Mouse (Mus musculus) testis, postnatal 10 days (tissue): Measurements from ENCODE around the gene Furin.

Experiments used
- DNase-seq: peaks from one replicate; pipeline ENCODE4 v3.0.0; 2021; ENCODE audit warnings: low spot score

Furin gene

DNA sequence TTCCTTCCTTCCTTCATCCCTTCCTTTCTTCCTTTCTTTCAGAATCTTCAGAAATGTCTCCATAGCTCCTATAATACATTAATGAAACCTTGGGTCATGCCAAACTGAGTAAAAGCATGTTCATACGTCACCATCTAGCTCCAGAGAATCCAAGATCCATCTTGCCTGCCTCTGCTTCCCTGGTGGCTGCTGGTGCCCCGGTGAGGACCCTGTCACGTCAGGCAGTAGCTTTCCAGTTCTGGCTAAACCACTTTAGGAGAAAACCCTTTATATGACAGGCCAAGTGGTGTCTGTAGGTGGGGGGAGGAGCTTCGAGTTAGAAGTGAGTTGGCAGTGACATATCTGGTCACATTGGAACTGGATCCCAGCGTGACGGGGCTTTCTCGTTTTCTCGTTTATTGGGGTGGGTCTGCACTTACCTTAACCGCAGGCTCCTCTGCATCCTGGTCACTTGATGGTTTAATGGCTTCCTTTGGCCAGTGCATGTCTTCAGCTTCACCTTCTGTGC, at the start of gene Furin:
Gene Furin, minus strand, starts transcription at position 249 of the 508 bp plus-strand sequence.
- no peak for DNase-seq

DNA sequence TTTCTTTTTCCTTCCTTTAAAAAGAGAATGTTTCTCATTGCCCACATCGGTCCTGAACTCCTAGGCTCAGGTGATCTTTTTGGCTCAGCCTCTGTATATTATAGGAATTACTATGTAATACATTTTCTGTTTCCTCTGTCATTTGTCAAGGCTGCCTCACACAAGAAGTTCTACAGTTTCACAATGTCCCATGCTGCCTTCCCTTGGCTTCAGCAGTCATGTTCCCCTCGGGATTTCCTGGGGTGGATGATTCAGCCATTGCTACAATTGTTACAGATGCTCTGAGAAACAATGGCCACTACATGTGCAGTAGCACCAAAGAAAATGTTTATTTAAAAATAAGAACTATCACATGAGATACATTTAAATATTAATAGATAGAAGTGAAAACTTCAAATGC, 49.5 kb upstream of the Furin start:
- no peak for DNase-seq

DNA sequence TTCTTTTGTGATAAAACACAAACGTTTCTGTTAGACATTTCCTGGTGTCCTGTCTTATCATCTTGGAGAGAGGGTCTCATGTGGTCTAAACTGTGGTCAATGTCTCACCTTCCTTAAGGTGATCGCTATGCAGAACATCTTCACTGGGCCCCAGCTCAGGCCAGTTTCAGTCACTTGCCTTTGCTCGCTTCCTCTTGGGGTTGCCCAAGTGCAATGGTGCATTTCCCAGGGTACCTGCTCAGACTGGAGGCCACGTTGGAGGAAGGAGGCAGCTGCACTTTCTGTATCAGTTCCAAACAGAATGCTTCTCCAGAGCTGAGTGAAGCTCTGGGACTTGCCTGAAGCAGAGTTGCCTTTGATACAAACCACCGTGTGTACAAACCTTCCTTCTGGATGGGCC, 48.8 kb upstream of the Furin start:
- DNase-seq: no peak

DNA sequence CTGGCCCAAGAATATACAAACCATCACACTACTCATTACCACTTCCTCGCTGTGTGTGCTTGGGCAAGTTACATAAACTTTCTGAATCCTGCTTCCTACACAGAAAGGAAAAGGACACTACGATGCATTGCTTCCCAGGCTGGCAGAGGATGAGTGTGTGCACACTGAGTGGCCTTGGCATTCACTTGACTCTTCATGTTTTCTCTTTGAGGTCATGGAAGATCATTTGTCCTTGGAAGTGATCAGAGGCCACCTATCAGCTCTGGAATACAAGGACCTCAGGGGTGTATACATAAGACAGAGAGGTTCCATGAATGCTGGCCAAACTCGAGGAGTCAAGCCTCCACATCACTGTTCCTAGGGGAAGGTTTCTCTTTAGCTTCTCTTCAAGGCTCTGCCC, 47.9 kb upstream of the Furin start:
- no peak for DNase-seq

DNA sequence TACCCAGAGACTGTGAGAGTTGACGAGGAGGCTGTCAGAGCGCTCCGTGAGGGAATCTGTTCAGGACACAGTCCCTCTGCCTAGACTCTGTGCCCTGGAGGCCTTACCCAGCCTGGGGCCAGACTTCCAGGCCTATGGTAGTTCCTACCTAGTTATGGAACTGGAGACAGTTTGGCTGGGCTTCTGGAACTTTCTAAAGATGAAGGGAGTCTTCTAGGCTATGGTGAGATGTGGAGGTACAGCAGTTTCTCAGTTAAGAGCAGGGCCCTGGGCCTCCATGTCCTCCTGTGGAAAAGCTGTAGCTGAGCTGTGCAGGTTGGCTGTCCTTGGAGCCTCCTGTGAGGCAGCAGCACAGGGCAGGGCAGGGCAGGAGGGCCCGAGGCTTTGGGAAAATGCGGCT, 47.0 kb upstream of the Furin start:
- no peak for DNase-seq

DNA sequence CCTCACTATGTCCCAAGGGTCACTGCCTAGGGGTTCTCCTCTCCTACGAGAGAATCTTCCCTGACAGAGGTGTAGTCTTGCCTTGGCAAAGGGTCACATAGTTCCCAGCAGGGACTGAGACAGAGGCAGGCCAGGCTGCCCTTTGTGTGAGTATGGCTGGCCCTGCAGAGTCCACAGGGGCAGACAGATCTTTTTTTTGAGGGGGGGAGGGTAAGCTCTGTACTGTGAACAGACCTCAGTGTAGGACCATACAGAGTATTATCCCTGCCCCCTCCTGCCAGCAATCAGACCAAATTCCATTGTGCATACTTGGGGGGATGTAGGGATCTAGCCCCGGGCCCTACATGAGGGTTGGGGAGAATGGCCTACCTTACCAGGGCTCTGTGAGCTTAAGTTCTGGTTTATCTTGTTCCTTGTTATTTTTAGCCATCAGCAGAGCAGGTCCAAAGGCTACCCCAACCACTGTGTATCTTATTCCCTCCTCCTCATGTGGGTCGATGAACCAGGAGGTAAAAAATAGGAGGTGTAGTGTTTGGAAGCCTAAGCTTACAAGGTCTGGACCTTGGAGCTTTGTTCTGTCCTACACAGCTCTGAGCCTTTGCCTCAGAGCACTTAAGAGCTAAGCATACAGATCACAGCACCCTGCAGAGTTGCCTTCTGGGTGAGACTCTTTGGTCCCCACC, 46.5 kb upstream of the Furin start:
- no peak for DNase-seq

DNA sequence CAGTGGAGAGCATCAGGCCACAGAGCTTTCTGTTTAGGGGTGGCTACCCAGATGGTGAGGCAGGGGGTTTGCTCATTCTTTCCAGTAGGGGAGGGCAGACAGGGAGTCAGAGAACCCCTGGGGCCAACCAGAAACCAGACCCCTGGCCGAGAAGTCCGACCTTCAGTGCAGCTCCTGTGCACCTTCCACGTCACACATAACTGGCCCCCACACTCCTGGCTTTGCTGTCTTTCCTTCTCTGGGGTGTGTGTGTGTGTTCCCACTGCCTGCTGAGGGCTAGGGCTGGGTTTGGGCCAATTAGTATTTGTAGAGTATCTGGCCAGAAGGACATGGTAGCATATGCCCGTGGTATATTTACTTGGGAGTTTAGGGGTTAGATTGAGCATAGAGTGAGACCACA, 45.1 kb upstream of the Furin start:
- DNase-seq: no peak

DNA sequence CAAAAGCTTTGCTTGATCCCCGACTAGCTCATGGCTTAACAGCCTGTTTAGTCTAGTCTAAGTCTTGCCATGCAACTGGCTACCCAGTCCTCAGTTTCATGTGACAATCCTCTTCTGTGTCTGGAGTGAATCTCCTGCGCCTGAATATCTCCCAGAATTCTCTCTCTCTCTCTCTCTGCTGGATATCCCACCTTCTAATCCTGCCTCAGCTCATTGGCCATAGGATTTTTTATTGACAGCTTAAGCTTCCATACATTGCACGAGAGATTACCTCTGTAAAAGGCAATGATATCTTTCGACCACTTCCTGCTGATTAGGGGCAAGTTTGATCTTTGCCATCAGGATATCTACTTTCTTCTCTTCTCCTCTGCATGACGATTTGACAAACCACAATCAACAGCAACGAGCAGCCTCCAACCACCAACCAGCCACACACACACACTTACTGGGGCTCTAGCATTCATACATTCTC, 44.4 kb upstream of the Furin start:
- DNase-seq: no peak

DNA sequence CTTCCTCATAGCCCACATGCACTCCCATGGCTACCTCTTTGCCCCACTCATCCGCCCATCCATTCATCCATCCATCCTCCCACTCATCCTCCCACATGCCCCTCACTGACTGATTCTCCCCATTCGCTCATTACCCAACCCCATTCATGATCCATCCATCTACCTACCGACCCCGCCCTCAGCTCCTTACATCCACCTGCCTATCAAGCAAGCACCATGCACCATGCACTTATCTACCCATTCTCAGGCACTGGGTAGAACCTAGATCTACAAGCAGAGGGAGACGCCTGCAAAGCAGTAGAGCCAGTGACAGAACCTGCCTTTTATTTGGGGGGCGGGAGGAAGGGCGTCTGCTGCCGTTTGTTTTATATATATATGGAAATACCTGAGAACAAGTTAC, 42.1 kb upstream of the Furin start:
- no peak for DNase-seq

DNA sequence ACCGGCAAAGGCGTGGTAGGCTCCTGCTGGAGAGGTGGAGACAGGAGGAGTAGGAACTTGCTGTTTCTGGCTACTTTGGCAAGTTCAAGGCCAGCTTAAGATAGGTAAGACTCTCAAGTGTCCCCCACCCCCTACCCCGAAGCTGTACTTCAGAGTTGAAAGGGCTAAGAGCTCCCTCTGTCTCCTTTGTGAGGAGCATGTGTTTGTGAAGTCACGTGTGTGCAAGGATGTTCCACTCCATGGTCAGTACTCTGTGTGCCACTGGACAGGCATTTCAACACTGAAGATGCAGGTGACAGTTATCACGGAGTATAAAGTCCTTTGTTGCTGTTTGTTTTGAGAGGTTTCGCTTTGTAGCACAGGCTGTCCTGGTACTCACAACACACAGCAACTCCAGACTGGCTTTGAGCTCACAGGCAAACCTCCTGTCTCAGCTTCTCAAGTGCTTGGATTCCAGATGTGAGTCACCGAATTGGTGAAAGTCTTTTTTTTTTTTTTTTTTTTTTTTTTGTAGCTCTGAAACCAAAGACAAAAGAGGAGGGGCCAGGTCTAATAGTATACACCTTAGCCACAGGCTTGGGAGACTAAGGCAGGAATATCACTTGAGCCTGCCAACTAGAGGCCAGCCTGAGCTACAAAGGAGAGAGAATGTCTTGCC, 41.1 kb upstream of the Furin start:
- DNase-seq: no peak

DNA sequence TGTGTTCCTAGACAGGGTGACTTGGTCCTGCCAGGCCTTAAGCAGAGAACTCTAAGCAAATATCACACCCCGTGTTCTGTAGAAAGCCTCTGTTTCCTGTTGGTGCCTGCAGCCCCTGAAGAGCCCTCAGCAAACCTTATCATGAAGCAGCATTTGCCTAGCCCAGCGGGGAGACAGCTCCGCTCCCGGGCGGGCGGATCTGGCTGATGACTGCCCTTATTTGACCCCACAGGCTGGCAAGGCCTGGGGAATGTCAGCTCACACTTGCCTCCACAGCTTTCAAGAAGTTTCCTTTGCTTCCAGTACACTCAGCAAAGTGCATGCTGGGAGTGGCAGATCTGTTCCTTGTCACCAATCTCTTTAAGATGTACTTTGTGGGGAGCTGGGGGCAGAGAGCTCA, 40.3 kb upstream of the Furin start:
- DNase-seq: no peak

DNA sequence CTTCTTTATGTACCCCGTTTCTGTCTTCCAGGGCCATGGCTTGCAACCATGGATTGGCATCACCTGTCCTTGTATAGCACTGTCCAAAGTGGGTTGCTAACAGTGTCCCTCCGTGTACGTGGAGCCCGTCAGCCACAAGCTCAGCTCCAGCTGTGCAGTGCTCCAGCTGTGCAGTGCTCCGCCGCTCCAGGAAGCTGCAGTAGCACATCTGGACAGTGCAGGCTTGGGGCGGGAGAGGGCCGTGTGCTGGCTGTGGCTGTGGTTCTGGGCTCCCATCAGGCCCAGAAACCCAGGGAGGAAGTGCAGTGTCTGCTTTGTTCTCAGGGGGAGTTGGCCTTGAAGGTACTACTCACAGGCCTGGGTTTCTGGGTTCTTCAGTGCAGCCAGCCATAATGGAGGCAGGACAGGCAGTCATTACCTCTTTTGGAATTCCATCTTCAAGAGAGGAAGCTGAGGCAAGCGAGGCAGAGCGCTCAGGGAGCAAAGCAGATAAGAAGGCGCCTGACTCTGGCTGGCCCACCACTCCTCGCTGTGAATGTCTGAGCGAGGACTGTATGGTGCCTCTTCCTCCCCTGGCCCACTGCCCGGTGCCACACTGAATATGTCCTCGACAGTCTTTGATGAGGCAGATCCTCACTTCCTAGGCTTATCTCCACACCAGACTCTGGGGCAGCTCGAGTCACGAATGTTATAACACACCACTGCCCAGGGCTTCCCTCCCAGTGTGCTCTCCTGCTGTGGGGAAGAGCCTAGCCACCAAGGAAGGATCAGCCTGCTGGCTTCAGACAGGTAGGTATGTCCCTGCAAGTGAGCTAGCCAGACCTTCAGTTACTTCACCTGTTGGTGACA, 39.4 kb upstream of the Furin start:
- DNase-seq: no peak

DNA sequence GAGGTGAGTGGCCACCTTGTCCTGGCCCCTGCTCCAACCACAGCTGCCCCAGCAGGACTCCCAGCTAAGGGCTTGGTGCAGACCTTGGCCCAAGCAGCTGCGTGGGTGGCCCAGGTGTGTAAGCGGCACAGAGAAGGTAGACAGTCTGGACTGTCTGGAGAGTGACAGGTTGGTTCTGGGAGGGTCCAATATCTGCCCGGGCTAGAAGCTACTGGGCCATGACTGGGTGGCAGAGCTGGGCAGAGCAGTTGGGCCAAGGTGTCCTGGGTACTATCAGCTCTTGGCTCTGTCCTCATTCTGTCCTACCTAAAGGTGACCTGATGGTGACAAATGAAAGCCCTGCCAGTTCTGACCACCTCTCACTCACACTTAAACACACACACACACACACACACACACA, 37.9 kb upstream of the Furin start:
- DNase-seq: no peak

DNA sequence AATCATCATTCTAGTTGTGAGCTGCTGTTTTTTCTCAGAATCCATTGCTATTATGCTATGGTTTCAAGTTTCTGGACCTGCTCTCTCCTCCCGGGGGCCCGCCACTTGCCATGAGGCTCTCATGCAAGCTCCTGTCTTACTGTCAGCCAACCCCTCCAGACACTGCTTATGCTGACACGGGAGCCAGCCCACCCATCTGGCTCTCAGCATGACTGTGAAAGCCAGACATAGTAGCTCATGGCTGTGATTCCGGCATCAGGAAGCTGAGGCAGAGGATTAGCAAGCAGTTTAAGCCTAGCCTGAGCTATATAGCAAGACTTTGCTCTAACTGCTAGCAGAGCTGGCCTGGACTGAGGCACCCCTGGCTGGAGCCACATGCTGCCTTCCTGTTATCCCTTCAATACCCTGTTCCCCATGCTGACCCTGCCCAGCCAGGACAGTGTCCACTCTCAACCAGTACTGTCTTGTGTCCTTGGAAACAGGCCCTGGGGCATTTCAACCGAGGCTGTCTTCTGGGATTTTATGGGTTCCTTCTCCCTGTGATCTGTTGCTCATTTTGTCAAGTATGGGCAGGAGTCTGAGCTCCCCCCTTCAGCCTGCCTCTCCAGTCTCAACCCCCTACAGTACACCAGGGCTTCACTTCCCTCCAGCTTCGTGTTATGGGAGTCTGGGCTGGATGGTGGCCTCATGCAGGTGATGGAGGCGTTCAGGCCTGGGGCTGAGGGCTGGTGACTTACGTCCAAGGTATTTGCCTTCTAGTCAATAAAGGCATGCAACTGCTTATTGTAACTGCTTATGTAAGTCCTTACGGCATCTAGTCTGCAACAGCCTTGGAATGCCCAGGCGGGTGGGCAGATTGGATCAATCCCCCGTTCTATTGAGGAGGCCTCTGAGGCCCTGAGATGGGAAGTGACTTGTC, 37.0 kb upstream of the Furin start:
- DNase-seq: no peak

DNA sequence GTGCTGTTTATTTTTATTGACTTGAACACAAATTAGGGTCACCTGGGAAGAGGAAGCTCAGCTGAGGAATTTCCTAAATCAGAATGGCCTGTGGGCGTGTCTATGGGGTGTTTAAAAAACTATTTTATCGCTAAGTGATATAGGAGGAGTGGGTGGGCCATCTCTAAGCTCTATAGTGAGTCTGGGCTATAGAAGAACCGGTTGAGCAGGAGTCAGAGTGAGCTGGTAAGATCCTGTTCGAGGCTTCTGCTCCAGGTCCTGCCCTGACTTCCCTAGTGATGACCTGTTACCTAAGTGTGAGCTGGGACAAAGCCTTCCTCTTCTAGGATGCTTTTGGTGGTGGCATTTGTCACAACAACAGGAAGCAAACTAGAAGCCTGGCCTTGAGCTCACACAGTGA, 35.4 kb upstream of the Furin start:
- no peak for DNase-seq

DNA sequence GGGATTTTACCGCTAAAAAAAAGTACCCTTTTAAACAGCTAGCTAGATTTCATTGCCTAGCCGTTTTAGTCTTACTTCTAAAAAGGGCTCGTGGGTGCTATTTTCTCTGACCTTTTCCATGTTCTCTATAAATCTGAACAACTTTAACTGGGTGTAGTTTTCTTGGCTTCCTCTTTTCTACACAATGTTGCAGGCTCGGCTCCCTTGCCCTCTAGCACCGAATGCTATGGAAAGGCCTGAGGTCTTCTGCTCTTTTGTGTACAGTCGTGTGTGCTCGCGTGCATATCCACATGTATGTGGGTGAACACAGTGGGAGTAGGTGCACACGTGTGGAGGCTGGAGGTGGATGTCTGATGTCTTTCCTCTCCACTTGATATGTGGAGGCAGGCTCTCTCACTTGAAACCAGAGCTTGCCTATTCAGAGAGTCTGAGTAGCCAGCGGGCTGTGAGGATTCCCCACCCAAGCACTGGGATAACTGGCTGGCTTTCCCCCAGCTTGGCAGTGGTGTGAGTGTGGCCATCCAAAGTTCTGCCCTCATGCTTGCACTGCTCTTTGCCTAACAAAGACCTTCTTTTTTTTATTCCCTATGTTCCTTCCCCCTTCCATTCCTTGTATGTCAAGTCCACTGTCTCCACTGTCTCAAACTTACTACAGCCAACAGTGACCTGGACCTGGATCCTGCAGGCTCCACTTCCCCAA, 34.7 kb upstream of the Furin start:
- DNase-seq: no peak

DNA sequence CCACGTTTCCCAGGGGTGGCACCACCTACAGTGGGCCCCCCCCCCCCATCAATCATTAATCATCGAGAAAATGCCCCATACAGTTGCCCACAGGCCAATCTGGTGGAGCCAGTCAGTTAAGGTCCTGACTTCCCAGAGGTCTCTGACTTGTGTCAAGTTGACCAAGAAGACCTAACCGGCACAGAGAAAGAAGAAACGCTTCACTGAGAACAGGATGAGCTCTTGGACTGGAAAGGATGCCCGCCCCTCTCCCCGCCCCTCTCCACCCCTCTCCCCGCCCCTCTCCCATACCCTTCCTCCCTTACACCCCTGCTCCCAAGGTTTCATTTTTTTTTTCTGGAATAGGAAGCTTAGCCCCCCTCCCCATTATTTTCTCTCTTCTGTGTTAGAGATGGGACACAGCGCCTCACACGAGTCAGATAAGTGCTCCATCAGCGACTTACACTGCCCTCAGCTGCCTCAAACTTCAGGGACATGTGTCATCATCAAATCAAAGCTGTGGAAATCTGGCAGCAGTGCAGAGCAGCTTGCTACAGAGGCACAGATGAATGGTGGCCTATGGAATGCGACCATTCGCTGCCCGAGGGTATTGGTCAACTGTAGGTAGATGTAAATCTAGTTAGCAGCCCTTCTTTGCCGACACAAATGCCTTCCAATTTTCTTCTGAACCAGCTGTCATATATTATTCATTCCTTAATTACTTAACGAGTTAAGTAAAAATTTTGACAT, 34.0 kb upstream of the Furin start:
- no peak for DNase-seq

DNA sequence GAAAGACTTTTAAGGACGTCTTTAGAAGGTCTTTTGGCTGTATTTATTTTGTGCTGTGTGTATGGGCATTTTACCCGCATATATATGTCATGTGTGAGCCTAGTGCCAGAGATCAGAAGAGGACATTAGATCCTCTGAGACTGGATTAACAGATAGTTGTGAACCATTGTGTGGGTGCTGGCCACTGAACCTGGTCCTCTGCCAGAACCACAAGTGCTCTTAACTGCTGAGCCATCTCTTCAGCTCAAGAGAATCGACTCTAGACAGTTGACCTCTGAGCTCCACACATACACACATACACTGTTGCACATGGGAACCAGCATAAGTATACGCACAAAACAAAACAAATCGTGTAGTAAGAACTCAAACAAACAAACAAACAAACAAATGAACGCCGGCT, 31.3 kb upstream of the Furin start:
- no peak for DNase-seq

DNA sequence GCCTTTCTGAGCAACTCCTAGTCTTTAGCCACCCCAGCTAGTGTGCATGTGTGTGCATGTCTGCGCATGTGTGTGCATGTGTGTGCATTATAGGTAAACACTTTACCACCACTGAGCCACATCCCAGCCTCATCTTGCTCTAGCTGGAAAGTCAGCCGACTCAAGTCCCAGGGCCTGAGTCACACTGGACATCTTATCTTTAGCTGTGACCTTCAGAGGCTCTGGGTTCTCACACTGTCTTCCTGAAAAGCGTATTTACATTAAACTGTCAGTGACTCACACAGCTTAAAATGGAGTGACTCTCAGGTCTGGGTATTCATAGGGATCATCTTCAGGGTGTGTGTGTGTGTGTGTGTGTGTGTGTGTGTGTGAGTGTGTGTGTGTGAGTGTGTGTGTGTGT, 30.4 kb upstream of the Furin start:
- DNase-seq: no peak

DNA sequence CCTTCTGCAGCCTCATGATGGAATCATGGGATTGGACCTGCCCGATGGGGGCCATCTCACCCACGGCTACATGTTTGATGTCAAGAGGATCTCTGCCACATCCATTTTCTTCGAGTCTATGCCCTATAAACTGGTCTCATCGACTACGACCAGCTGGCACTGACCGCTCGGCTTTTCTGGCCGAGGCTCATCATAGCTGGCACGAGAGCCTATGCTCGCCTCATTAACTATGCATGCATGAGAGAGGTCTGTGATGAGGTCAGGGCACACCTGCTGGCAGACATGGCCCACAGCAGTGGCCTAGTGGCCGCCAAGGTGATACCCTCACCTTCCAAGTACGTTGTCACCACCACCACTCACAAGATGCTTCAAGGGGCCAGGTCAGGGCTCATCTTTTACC, 24.4 kb upstream of the Furin start:
- DNase-seq: no peak

DNA sequence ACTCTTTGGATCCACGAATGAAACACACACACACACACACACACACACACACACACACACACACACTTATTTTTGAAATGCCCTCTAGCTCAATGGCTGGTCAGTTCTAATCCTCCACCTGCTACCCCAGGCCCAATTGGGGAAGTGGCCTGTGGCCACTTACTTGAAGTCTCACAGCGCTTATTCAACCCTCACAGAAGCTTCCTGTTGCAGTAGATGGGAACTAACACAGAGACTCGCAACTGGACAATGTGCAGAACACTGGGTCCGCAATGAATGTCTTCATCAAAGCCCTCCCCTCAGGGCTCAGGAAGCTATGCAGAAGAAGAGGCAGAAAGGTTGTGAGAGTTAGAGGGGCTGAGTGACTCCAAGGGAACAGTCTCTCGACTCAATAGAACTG, 22.5 kb upstream of the Furin start:
- DNase-seq: no peak
